Mouse (Mus musculus): ENCODE results near the gene Elfn1.

GRCm38 (mm10) chr5:140022861-140023260 is 115.1 kb downstream of the Elfn1 start:
- TF ChIP-seq CTCF (IDR thresholded peaks at IDR 0.05; ENCODE audit: control insufficient read depth, insufficient read depth, low read length) (no peak), POLR2A (IDR thresholded peaks at IDR 0.05; ENCODE audit: borderline replicate concordance, control insufficient read depth, low read depth, low read length) (no peak)

Data from bone marrow, adult 2 months (tissue).